ENCODE assay signal across 20 mouse cellular contexts in the genomic region with DNA sequence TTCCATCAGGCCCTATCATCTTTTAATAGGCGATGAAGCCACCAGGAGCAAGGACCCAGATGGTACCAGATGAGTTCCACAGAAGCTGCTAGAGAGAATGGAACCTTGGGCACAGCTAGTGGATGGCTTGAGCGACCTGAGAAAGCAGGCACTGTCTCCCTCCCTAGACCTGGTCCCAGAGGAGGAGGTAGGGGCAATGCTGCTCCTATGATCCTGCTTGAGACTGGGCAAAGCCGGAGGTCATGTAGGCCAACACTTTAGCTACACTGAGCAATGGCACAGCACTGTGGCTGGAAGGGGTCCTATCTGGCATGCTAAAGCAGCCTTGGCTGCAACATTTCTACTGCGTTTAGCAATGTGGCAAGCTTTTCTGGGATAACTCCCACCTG. TPM values are rescaled to one million over a fixed set of nuclear protein-coding genes. Genes with fewer than 3 reads are reported as not detected.
A peak's percentile ranks its signal among the peaks of the same experiment; 100 is the strongest.
DNase-seq lines count a peak whose midpoint lies in the region; ATAC-seq and TF ChIP-seq lines count a peak whose summit lies in the region.
"Had no signal": no experiment of that assay in that cellular context is flagged by ENCODE, and none has a peak within 500 bp of the region (broad histone marks: within the 10 kb centered on the region; RNA-seq: fewer than 3 reads in every experiment).

No protein-coding gene starts in this region.

- no peak for ATAC-seq in forebrain, embryonic 12.5 days (ENCODE audit: low FRiP score)
- no peak for ATAC-seq in forebrain, embryonic 13.5 days
- ATAC-seq in kidney, embryonic 15.5 days (replicated peaks; ENCODE audit: low FRiP score), result no peak
- ATAC-seq in midbrain, embryonic 11.5 days (ENCODE audit: low FRiP score), result no peak
- no peak for ATAC-seq in midbrain, embryonic 16.5 days
- no peak for ATAC-seq in stomach, postnatal 0 days (ENCODE audit: low FRiP score, low TSS enrichment)
- no peak for ATAC-seq in hindbrain, postnatal 0 days
- ATAC-seq: midbrain, embryonic 13.5 days had no signal

- H3K27me3 ChIP-seq in forebrain, embryonic 12.5 days, result no peaks in the 10 kb centered on the region
- H3K27me3 ChIP-seq in forebrain, embryonic 13.5 days, result no peaks in the 10 kb centered on the region
- peaks cover 34% of the 10 kb centered on the region for H3K27me3 ChIP-seq in kidney, embryonic 15.5 days
- no peaks in the 10 kb centered on the region for H3K27me3 ChIP-seq in midbrain, embryonic 11.5 days (ENCODE audit: control insufficient read depth, insufficient read depth, low read length)
- no peaks in the 10 kb centered on the region; the same call in 1 of the 2 replicates for H3K27me3 ChIP-seq in midbrain, embryonic 16.5 days (ENCODE audit: control insufficient read depth, insufficient read depth, low read depth, low read length)
- H3K27me3 ChIP-seq in stomach, postnatal 0 days (ENCODE audit: control insufficient read depth, insufficient read depth, low read length), result no peaks in the 10 kb centered on the region; the same call in 1 of the 2 replicates
- H3K27me3 ChIP-seq in hindbrain, postnatal 0 days (ENCODE audit: insufficient read depth, low read length), result no peaks in the 10 kb centered on the region

- H3K9me3 ChIP-seq in forebrain, embryonic 12.5 days, result no peaks in the 10 kb centered on the region
- no peaks in the 10 kb centered on the region for H3K9me3 ChIP-seq in forebrain, embryonic 13.5 days (replicated peaks)
- H3K9me3 ChIP-seq in kidney, embryonic 15.5 days (replicated peaks), result no peaks in the 10 kb centered on the region
- H3K9me3 ChIP-seq in midbrain, embryonic 11.5 days (ENCODE audit: control insufficient read depth, low read length), result no peaks in the 10 kb centered on the region
- H3K9me3 ChIP-seq in midbrain, embryonic 16.5 days (replicated peaks; ENCODE audit: control insufficient read depth, low read length, poor library complexity, severe bottlenecking), result no peaks in the 10 kb centered on the region
- no peaks in the 10 kb centered on the region for H3K9me3 ChIP-seq in stomach, postnatal 0 days (ENCODE audit: control insufficient read depth, low read length)
- H3K9me3 ChIP-seq in hindbrain, postnatal 0 days (ENCODE audit: low read length), result no peaks in the 10 kb centered on the region
- H3K9me3 ChIP-seq: heart, embryonic 15.5 days; hindbrain, embryonic 13.5 days; limb, embryonic 13.5 days; lung, embryonic 15.5 days; midbrain, embryonic 13.5 days had no signal

- H3K4me2 ChIP-seq in forebrain, embryonic 12.5 days, result no peak overlapping the region; the same call in 1 of the 2 replicates
- no peak overlapping the region for H3K4me2 ChIP-seq in forebrain, embryonic 13.5 days
- 0 out of 2 replicates have a peak overlapping the region, but pooled peaks have one; percentile 1 for H3K4me2 ChIP-seq in kidney, embryonic 15.5 days
- no peak overlapping the region for H3K4me2 ChIP-seq in midbrain, embryonic 11.5 days
- no peak overlapping the region for H3K4me2 ChIP-seq in midbrain, embryonic 16.5 days (ENCODE audit: low read length)
- H3K4me2 ChIP-seq in stomach, postnatal 0 days (replicated peaks; ENCODE audit: low read depth), result no peak overlapping the region
- no peak overlapping the region for H3K4me2 ChIP-seq in hindbrain, postnatal 0 days (ENCODE audit: low read depth, low read length)
- H3K4me2 ChIP-seq: heart, embryonic 15.5 days; hindbrain, embryonic 13.5 days; limb, embryonic 13.5 days; lung, embryonic 15.5 days had no signal

- no peaks in the 10 kb centered on the region for H3K36me3 ChIP-seq in forebrain, embryonic 12.5 days (replicated peaks)
- H3K36me3 ChIP-seq in forebrain, embryonic 13.5 days (ENCODE audit: poor library complexity, severe bottlenecking), result no peaks in the 10 kb centered on the region
- H3K36me3 ChIP-seq in kidney, embryonic 15.5 days, result no peaks in the 10 kb centered on the region
- no peaks in the 10 kb centered on the region for H3K36me3 ChIP-seq in midbrain, embryonic 11.5 days (ENCODE audit: control insufficient read depth, insufficient read depth, low read length)
- H3K36me3 ChIP-seq in midbrain, embryonic 16.5 days (ENCODE audit: control insufficient read depth, insufficient read depth, low read length), result no peaks in the 10 kb centered on the region
- no peaks in the 10 kb centered on the region for H3K36me3 ChIP-seq in stomach, postnatal 0 days (ENCODE audit: control insufficient read depth, insufficient read depth, low read length)
- no peaks in the 10 kb centered on the region for H3K36me3 ChIP-seq in hindbrain, postnatal 0 days (ENCODE audit: insufficient read depth, low read length)
- H3K36me3 ChIP-seq: heart, embryonic 15.5 days; hindbrain, embryonic 13.5 days; limb, embryonic 13.5 days; lung, embryonic 15.5 days; midbrain, embryonic 13.5 days had no signal

- no peak overlapping the region for H3K4me3 ChIP-seq in forebrain, embryonic 12.5 days (replicated peaks)
- H3K4me3 ChIP-seq in forebrain, embryonic 13.5 days, result no peak overlapping the region
- H3K4me3 ChIP-seq in kidney, embryonic 15.5 days (replicated peaks), result no peak overlapping the region
- H3K4me3 ChIP-seq in midbrain, embryonic 11.5 days (ENCODE audit: low read depth, low read length), result no peak overlapping the region
- no peak overlapping the region for H3K4me3 ChIP-seq in midbrain, embryonic 16.5 days (ENCODE audit: low read depth, low read length)
- no peak overlapping the region for H3K4me3 ChIP-seq in stomach, postnatal 0 days (ENCODE audit: low read depth, low read length)
- H3K4me3 ChIP-seq in hindbrain, postnatal 0 days (ENCODE audit: low read length), result no peak overlapping the region
- H3K4me3 ChIP-seq: heart, embryonic 15.5 days; hindbrain, embryonic 13.5 days; limb, embryonic 13.5 days; lung, embryonic 15.5 days; midbrain, embryonic 13.5 days had no signal

- TF ChIP-seq CTCF in stomach, postnatal 0 days (IDR thresholded peaks at IDR 0.05; ENCODE audit: low read depth), result no peak
- no peak for TF ChIP-seq CTCF in hindbrain, postnatal 0 days (IDR thresholded peaks at IDR 0.05; ENCODE audit: low read depth)

- no peak overlapping the region for H3K9ac ChIP-seq in forebrain, embryonic 12.5 days
- H3K9ac ChIP-seq in forebrain, embryonic 13.5 days, result no peak overlapping the region
- no peak overlapping the region for H3K9ac ChIP-seq in kidney, embryonic 15.5 days
- no peak overlapping the region; the same call in 1 of the 2 replicates for H3K9ac ChIP-seq in midbrain, embryonic 11.5 days (ENCODE audit: low read length)
- H3K9ac ChIP-seq in midbrain, embryonic 16.5 days (ENCODE audit: low read depth, low read length), result no peak overlapping the region
- no peak overlapping the region for H3K9ac ChIP-seq in stomach, postnatal 0 days (ENCODE audit: low read length)
- no peak overlapping the region for H3K9ac ChIP-seq in hindbrain, postnatal 0 days (replicated peaks; ENCODE audit: low read length)
- H3K9ac ChIP-seq: heart, embryonic 15.5 days; hindbrain, embryonic 13.5 days; limb, embryonic 13.5 days; lung, embryonic 15.5 days had no signal

- H3K27ac ChIP-seq in forebrain, embryonic 12.5 days, result 0 out of 2 replicates have a peak overlapping the region, but pooled peaks have one; percentile 9
- H3K27ac ChIP-seq in forebrain, embryonic 13.5 days, result no peak overlapping the region
- H3K27ac ChIP-seq in kidney, embryonic 15.5 days, result peak overlapping the region; percentile 91
- no peak overlapping the region for H3K27ac ChIP-seq in midbrain, embryonic 11.5 days (ENCODE audit: low read depth, low read length)
- H3K27ac ChIP-seq in midbrain, embryonic 16.5 days (ENCODE audit: low read length), result no peak overlapping the region
- H3K27ac ChIP-seq in stomach, postnatal 0 days (replicated peaks), result 0 out of 2 replicates have a peak overlapping the region, but pooled peaks have one; percentile 2
- no peak overlapping the region for H3K27ac ChIP-seq in hindbrain, postnatal 0 days
- H3K27ac ChIP-seq: limb, embryonic 13.5 days; macrophage had no signal

- DNase-seq in kidney, postnatal 36 days, result no peak
- peak; percentile 79 for DNase-seq in midbrain, embryonic 11.5 days (ENCODE audit: low spot score, missing footprints)
- no peak for DNase-seq in stomach, postnatal 0 days (ENCODE audit: low spot score)
- no peak for DNase-seq in hindbrain, postnatal 0 days (ENCODE audit: low spot score)
- DNase-seq: right cerebral cortex, postnatal 14 days; thymus, postnatal 25 days had no signal

- WGBS in forebrain, embryonic 12.5 days, result 77% methylated on average over 4 of the region's 4 CpGs
- 90% methylated on average over 4 of the region's 4 CpGs for WGBS in forebrain, embryonic 13.5 days
- WGBS in kidney, embryonic 15.5 days, result 78% methylated on average over 4 of the region's 4 CpGs
- WGBS in midbrain, embryonic 11.5 days, result 80% methylated on average over 4 of the region's 4 CpGs
- WGBS in midbrain, embryonic 16.5 days, result 87% methylated on average over 4 of the region's 4 CpGs
- 83% methylated on average over 4 of the region's 4 CpGs for WGBS in stomach, postnatal 0 days
- WGBS in hindbrain, postnatal 0 days, result 86% methylated on average over 4 of the region's 4 CpGs

- no peak for TF ChIP-seq EP300 in stomach, postnatal 0 days (optimal IDR thresholded peaks at IDR 0.05)

- peaks cover 64% of the 10 kb centered on the region for H3K4me1 ChIP-seq in forebrain, embryonic 12.5 days
- H3K4me1 ChIP-seq in forebrain, embryonic 13.5 days, result peaks cover 69% of the 10 kb centered on the region
- H3K4me1 ChIP-seq in kidney, embryonic 15.5 days, result peaks cover 81% of the 10 kb centered on the region
- peaks cover 49% of the 10 kb centered on the region for H3K4me1 ChIP-seq in midbrain, embryonic 11.5 days (ENCODE audit: control insufficient read depth, insufficient read depth, low read length)
- peaks cover 23% of the 10 kb centered on the region for H3K4me1 ChIP-seq in midbrain, embryonic 16.5 days (ENCODE audit: control insufficient read depth, insufficient read depth, low read length)
- no peaks in the 10 kb centered on the region for H3K4me1 ChIP-seq in stomach, postnatal 0 days (replicated peaks; ENCODE audit: control insufficient read depth, insufficient read depth)
- peaks cover 16% of the 10 kb centered on the region for H3K4me1 ChIP-seq in hindbrain, postnatal 0 days (ENCODE audit: insufficient read depth, low read length)

RNA-seq across cellular contexts. Expression of a gene that starts 4.9 kb away (rescaled TPM):
- polyA plus RNA-seq in forebrain, embryonic 12.5 days (2016; fragmentation: Nextera tagmentation; extraction: Ambion mirVana), result 76.8 and 81.0 TPM in 2 replicates
- polyA plus RNA-seq in forebrain, embryonic 13.5 days (2015; fragmentation: Nextera tagmentation; extraction: Ambion mirVana), result 29.2 and 30.8 TPM in 2 replicates
- 21.8 and 23.7 TPM in 2 replicates for polyA plus RNA-seq in kidney, embryonic 15.5 days (2015; fragmentation: Nextera tagmentation; extraction: Ambion mirVana)
- 60.3 and 63.9 TPM in 2 replicates for polyA plus RNA-seq in midbrain, embryonic 11.5 days (2014; fragmentation: Nextera tagmentation; extraction: Ambion mirVana)
- 13.1 and 15.0 TPM in 2 replicates for polyA plus RNA-seq in midbrain, embryonic 16.5 days (2015; fragmentation: Nextera tagmentation; extraction: Ambion mirVana)
- polyA plus RNA-seq in stomach, postnatal 0 days (2015; fragmentation: Nextera tagmentation; extraction: Ambion mirVana), result 25.3 and 25.6 TPM in 2 replicates
- 50.8 and 58.0 TPM in 2 replicates for total RNA-seq in hindbrain, postnatal 0 days (2014; rRNA removed)
- polyA plus RNA-seq in hindbrain, postnatal 0 days (2015; fragmentation: Nextera tagmentation; extraction: Ambion mirVana), result 14.2 and 14.7 TPM in 2 replicates
- polyA plus RNA-seq: macrophage had no signal

RNA-seq across cellular contexts. Expression of a gene that starts 21.0 kb away (rescaled TPM):
- polyA plus RNA-seq in forebrain, embryonic 12.5 days (2016; fragmentation: Nextera tagmentation; extraction: Ambion mirVana), result 0.62 and 1.0 TPM in 2 replicates
- polyA plus RNA-seq in forebrain, embryonic 13.5 days (2015; fragmentation: Nextera tagmentation; extraction: Ambion mirVana), result 0.66 and 0.78 TPM in 2 replicates
- polyA plus RNA-seq in kidney, embryonic 15.5 days (2015; fragmentation: Nextera tagmentation; extraction: Ambion mirVana), result 11.7 and 14.1 TPM in 2 replicates
- 1.4 and 1.5 TPM in 2 replicates for polyA plus RNA-seq in midbrain, embryonic 11.5 days (2014; fragmentation: Nextera tagmentation; extraction: Ambion mirVana)
- 1.2 and 1.4 TPM in 2 replicates for polyA plus RNA-seq in midbrain, embryonic 16.5 days (2015; fragmentation: Nextera tagmentation; extraction: Ambion mirVana)
- polyA plus RNA-seq in stomach, postnatal 0 days (2015; fragmentation: Nextera tagmentation; extraction: Ambion mirVana), result 13.1 and 13.7 TPM in 2 replicates
- total RNA-seq in hindbrain, postnatal 0 days (2014; rRNA removed), result 4.0 and 4.7 TPM in 2 replicates
- 1.2 and 1.9 TPM in 2 replicates for polyA plus RNA-seq in hindbrain, postnatal 0 days (2015; fragmentation: Nextera tagmentation; extraction: Ambion mirVana)

RNA-seq across cellular contexts. Expression of a gene that starts 35.6 kb away (rescaled TPM):
- 106 and 111 TPM in 2 replicates for polyA plus RNA-seq in forebrain, embryonic 12.5 days (2016; fragmentation: Nextera tagmentation; extraction: Ambion mirVana)
- 95.4 and 104 TPM in 2 replicates for polyA plus RNA-seq in forebrain, embryonic 13.5 days (2015; fragmentation: Nextera tagmentation; extraction: Ambion mirVana)
- 114 and 124 TPM in 2 replicates for polyA plus RNA-seq in kidney, embryonic 15.5 days (2015; fragmentation: Nextera tagmentation; extraction: Ambion mirVana)
- 96.4 and 102 TPM in 2 replicates for polyA plus RNA-seq in midbrain, embryonic 11.5 days (2014; fragmentation: Nextera tagmentation; extraction: Ambion mirVana)
- polyA plus RNA-seq in midbrain, embryonic 16.5 days (2015; fragmentation: Nextera tagmentation; extraction: Ambion mirVana), result 116 and 117 TPM in 2 replicates
- polyA plus RNA-seq in stomach, postnatal 0 days (2015; fragmentation: Nextera tagmentation; extraction: Ambion mirVana), result 58.6 and 59.1 TPM in 2 replicates
- 90.3 and 117 TPM in 2 replicates for total RNA-seq in hindbrain, postnatal 0 days (2014; rRNA removed)
- 82.0 and 82.8 TPM in 2 replicates for polyA plus RNA-seq in hindbrain, postnatal 0 days (2015; fragmentation: Nextera tagmentation; extraction: Ambion mirVana)

RNA-seq across cellular contexts. Expression of a gene that starts 38.8 kb away (rescaled TPM):
- polyA plus RNA-seq in forebrain, embryonic 12.5 days (2016; fragmentation: Nextera tagmentation; extraction: Ambion mirVana), result not detected in 2 replicates
- polyA plus RNA-seq in forebrain, embryonic 13.5 days (2015; fragmentation: Nextera tagmentation; extraction: Ambion mirVana), result not detected in 2 replicates
- 0.23 and 0.55 TPM in 2 replicates for polyA plus RNA-seq in kidney, embryonic 15.5 days (2015; fragmentation: Nextera tagmentation; extraction: Ambion mirVana)
- not detected in 2 replicates for polyA plus RNA-seq in midbrain, embryonic 11.5 days (2014; fragmentation: Nextera tagmentation; extraction: Ambion mirVana)
- polyA plus RNA-seq in midbrain, embryonic 16.5 days (2015; fragmentation: Nextera tagmentation; extraction: Ambion mirVana), result not detected in 2 replicates
- polyA plus RNA-seq in stomach, postnatal 0 days (2015; fragmentation: Nextera tagmentation; extraction: Ambion mirVana), result not detected in 2 replicates
- not detected in 2 replicates for total RNA-seq in hindbrain, postnatal 0 days (2014; rRNA removed)
- not detected in 2 replicates for polyA plus RNA-seq in hindbrain, postnatal 0 days (2015; fragmentation: Nextera tagmentation; extraction: Ambion mirVana)
- total RNA-seq: layer of hippocampus, postnatal 10 days; MEL had no signal
- polyA plus RNA-seq: embryonic facial prominence, embryonic 14.5 days; heart, embryonic 15.5 days; hindbrain, embryonic 13.5 days; lung, embryonic 15.5 days; macrophage; midbrain, embryonic 13.5 days; neural tube, embryonic 11.5 days had no signal

RNA-seq across cellular contexts. Expression of a gene that starts 42.9 kb away (rescaled TPM):
- 0.46 and 0.87 TPM in 2 replicates for polyA plus RNA-seq in forebrain, embryonic 12.5 days (2016; fragmentation: Nextera tagmentation; extraction: Ambion mirVana)
- polyA plus RNA-seq in forebrain, embryonic 13.5 days (2015; fragmentation: Nextera tagmentation; extraction: Ambion mirVana), result 0.21 TPM in 1 of 2 replicates, not detected in the other
- polyA plus RNA-seq in kidney, embryonic 15.5 days (2015; fragmentation: Nextera tagmentation; extraction: Ambion mirVana), result 1.4 and 1.9 TPM in 2 replicates
- 0.94 TPM in 1 of 2 replicates, not detected in the other for polyA plus RNA-seq in midbrain, embryonic 11.5 days (2014; fragmentation: Nextera tagmentation; extraction: Ambion mirVana)
- polyA plus RNA-seq in midbrain, embryonic 16.5 days (2015; fragmentation: Nextera tagmentation; extraction: Ambion mirVana), result 0.43 TPM in 1 of 2 replicates, not detected in the other
- 0.92 TPM in 1 of 2 replicates, not detected in the other for polyA plus RNA-seq in stomach, postnatal 0 days (2015; fragmentation: Nextera tagmentation; extraction: Ambion mirVana)
- total RNA-seq in hindbrain, postnatal 0 days (2014; rRNA removed), result not detected in 2 replicates
- polyA plus RNA-seq in hindbrain, postnatal 0 days (2015; fragmentation: Nextera tagmentation; extraction: Ambion mirVana), result 0.42 TPM in 1 of 2 replicates, not detected in the other
- total RNA-seq: layer of hippocampus, postnatal 10 days had no signal
- polyA plus RNA-seq: embryonic facial prominence, embryonic 14.5 days; limb, embryonic 13.5 days; macrophage; midbrain, embryonic 13.5 days; neural tube, embryonic 11.5 days had no signal

Comparison
In these comparisons a context has a peak if more than half of its experiments do, and no peak if none do; other contexts are left out.
1. H3K27ac ChIP-seq: peak in forebrain, embryonic 12.5 days (single experiment), kidney, embryonic 15.5 days (single experiment) and stomach, postnatal 0 days (single experiment); none in forebrain, embryonic 13.5 days (single experiment), midbrain, embryonic 11.5 days (single experiment), midbrain, embryonic 16.5 days (single experiment) and hindbrain, postnatal 0 days (single experiment).